Mouse (Mus musculus): ENCODE results near the gene Mnx1. TPM values are rescaled to one million over a fixed set of nuclear protein-coding genes. Genes with fewer than 3 reads are reported as not detected.

The Mnx1 gene
- not detected for polyA plus RNA-seq (2021)

- in situ Hi-C loops (cut with MboI; ENCODE audit: low pct_unique_long_range_greater_than_20kb) = no loop called here
- H3K27me3 ChIP-seq = peaks cover 84% of the 10 kb centered on the region
- ATAC-seq (peak; percentile 32), DNase-seq (ENCODE audit: low read depth, low spot score) (no peak)
- ChIA-PET POLR2A (no interaction called here), CTCF (interaction anchor here (0.7 to 1.0 kb wide), 3 partner anchors 10 to 148 kb away, joined by 3 to 4 read pairs (median 3); no protein-coding TSS in a partner anchor)
- TF ChIP-seq CTCF (IDR thresholded peaks at IDR 0.05) = no peak
Observed at GRCm38 (mm10) chr5:29478208-29479197, at the start of gene Mnx1. TSS of gene Mnx1 (minus strand) at chr5:29478470.

DNA sequence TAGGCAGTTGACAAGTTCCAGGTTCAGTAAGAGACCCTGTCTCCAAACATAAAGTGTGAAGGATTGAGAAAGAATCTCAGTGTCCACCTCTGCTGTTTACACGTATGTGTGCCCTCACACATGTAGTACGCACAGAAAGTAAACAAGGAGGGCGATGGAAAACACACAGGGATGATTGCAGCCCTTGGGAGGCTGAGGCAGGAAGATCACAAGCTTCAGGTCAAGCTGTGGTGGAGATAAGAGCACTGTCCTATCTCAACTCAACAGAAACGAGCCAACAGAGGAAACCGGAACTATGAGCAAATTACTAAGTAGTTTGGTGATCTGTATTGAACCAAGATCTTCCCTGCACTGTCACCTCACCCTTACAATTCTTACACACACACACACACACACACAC lies 38.2 kb upstream of the Mnx1 start:
- POLR2A ChIA-PET = no interaction called here
- TF ChIP-seq CTCF (IDR thresholded peaks at IDR 0.05) = no peak
- DNase-seq (ENCODE audit: low read depth, low spot score) = no peak
- CTCF ChIA-PET = no interaction called here
- in situ Hi-C loops (cut with MboI; ENCODE audit: low pct_unique_long_range_greater_than_20kb) = no loop called here
- no peak for ATAC-seq
- peaks cover 20% of the 10 kb centered on the region for H3K27me3 ChIP-seq

DNA sequence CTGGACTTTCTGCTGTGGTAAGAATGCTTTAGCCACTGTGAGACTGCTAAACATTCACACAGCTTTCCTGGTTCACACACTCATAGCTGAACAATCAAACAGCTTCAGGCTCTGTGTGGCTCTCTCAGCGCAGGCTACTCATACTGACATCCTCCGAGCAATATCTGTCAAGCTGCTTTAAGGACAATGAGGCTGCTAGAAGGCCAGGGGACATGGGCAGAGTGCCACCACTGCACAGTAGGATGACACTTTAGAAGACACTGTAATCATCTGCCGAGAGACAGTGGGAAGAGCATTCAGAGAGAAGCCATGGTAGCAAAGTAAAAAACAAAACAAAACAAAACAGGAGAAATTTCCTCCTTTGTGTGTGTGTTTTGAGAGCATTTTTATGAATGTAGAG lies 37.6 kb upstream of the Mnx1 start:
- ChIA-PET CTCF (interaction anchor here (0.8 kb wide), 1 partner anchor 8 kb away, joined by 3 read pairs; no protein-coding TSS in a partner anchor), POLR2A (no interaction called here)
- no peak for TF ChIP-seq CTCF (IDR thresholded peaks at IDR 0.05)
- no peak for ATAC-seq
- in situ Hi-C loops (cut with MboI; ENCODE audit: low pct_unique_long_range_greater_than_20kb) = no loop called here
- no peak for DNase-seq (ENCODE audit: low read depth, low spot score)
- H3K27me3 ChIP-seq = peaks cover 16% of the 10 kb centered on the region

DNA sequence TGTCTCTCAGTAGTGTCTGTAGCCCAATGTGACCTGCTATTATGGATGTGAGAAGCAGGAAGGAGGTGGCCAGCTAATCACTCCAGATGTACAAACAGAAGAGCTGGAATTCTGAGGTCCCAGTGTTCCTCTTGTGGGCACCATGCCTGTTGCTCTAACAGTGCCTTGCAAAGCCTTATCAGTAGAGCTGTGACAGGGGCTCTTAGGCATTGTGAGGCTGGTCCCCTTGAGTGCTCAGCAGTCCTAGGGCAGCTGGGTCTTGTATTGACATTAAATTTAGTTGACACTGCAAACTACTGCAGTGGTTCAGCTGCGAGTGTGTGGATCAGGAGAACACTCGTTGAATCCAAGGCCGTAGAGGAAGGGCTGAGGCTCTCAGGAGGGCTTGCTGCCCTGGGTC lies 28.7 kb upstream of the Mnx1 start:
- ChIA-PET POLR2A (no interaction called here), CTCF (no interaction called here)
- no peak for TF ChIP-seq CTCF (IDR thresholded peaks at IDR 0.05)
- ATAC-seq (no peak), DNase-seq (ENCODE audit: low read depth, low spot score) (no peak)
- in situ Hi-C loops (cut with MboI; ENCODE audit: low pct_unique_long_range_greater_than_20kb) = no loop called here
- H3K27me3 ChIP-seq = no peaks in the 10 kb centered on the region

- DNase-seq (ENCODE audit: low read depth, low spot score) = no peak
- CTCF ChIA-PET = interaction anchor here (1.1 kb wide), 1 partner anchor 37 kb away, joined by 3 read pairs; no protein-coding TSS in a partner anchor
- in situ Hi-C loops (cut with MboI; ENCODE audit: low pct_unique_long_range_greater_than_20kb) = no loop called here
- peaks cover 49% of the 10 kb centered on the region for H3K27me3 ChIP-seq
- no peak for TF ChIP-seq CTCF (IDR thresholded peaks at IDR 0.05)
- POLR2A ChIA-PET = interaction anchor here (1.0 kb wide), 1 partner anchor 36 kb away, joined by 3 read pairs; no protein-coding TSS in a partner anchor
- ATAC-seq = no peak
Observed at GRCm38 (mm10) chr5:29487321-29487720, 9.1 kb upstream of the Mnx1 start.

DNA sequence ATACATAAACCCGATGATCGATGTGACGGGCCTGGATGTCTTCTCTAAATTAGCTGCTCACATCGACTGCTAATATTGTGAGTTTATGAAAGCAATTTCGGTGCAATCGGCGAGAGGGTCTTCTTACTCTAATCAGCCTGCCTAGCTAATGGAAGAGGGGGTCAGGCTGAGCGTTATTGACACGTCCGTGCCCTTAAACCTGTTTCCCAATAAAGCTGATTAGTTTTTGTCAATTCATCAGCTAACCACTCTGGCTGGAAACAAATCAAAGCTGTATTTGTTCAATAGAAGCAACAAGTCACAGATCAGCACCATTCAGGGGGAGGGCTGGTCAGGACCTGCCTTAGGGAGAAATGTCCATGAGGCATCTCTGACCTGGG lies 7.7 kb upstream of the Mnx1 start:
- ATAC-seq (no peak), DNase-seq (ENCODE audit: low read depth, low spot score) (no peak)
- peaks cover 60% of the 10 kb centered on the region for H3K27me3 ChIP-seq
- in situ Hi-C loops (cut with MboI; ENCODE audit: low pct_unique_long_range_greater_than_20kb) = no loop called here
- TF ChIP-seq CTCF (IDR thresholded peaks at IDR 0.05) = no peak
- ChIA-PET CTCF (no interaction called here), POLR2A (no interaction called here)

DNA sequence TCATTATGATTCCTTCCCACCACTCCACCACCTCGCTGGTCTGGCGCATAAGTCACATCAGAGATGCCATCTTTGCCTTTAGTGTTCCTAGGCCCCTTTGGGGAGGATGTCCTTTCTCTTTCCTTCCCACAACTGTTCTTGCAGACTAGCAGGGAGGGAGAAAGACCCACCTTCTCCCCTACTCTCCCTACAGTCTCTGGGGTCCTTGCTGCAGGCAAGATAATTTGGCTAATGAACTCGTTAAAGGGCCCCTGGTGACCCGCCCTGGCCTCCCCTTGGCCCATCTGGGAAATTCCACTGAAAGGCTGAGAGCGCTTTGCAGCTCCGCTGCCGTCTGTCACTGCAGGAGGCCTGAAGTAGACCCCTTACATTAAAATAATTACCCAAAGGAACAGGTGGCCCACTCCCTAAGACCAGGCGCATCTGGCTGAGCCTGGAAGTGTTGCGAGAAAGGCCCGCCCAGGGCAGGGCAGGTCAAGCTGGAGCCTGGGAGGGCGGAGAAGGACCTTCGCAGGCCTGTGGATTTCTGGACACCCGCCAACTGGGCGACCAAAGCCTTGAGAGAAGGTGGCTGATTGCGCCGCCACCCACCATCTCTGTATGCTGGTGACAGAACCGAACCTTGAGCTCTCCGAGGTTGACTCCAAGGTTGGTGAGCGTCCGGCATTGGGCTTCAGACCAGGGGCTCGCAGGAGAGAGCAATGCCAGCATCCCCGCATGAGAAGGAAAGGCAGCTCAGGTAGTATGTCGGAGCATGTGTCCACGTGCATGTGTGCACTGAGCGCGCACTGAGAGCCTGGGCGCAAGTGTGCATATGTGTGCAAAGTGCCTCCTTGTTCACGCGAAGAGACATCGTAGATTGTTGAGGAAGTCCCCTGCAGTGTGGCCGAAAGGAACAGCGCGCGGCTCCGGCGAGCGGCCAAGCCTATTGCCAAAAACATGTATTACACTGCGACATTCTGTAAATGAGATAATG lies 7.0 kb upstream of the Mnx1 start:
- ATAC-seq = no peak

DNA sequence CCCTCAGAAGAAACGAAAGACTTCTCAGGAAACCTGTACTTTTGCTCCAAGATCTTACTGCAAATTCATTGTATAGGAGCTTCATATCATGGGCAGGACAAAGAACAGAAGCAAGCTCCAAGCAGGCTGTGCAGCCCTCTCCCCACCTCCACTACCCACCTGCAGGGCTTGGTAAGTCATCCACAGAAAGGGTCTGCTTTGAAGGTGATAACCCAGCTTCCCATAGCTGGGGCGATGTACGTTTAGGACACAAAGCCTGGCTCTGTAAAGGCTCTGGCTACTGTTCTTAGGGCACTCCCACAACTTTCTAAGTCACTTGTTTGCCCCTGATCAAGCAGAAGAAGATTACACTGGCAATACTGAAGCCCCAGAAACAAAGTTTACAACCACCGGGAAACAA lies 5.5 kb upstream of the Mnx1 start:
- ChIA-PET CTCF (no interaction called here), POLR2A (interaction anchor here (0.6 to 1.1 kb wide), 2 partner anchors 11 to 14 kb away, joined by 4 to 5 read pairs; no protein-coding TSS in a partner anchor)
- no peak for DNase-seq (ENCODE audit: low read depth, low spot score)
- no peak for ATAC-seq
- in situ Hi-C loops (cut with MboI; ENCODE audit: low pct_unique_long_range_greater_than_20kb) = no loop called here
- peaks cover 75% of the 10 kb centered on the region for H3K27me3 ChIP-seq
- no peak for TF ChIP-seq CTCF (IDR thresholded peaks at IDR 0.05)

More for the DNA sequence above, 7.0 kb upstream of the Mnx1 start:
- H3K27me3 ChIP-seq = peaks cover 66% of the 10 kb centered on the region
- no peak for DNase-seq (ENCODE audit: low read depth, low spot score)
- no peak for TF ChIP-seq CTCF (IDR thresholded peaks at IDR 0.05)
- POLR2A ChIA-PET = no interaction called here
- in situ Hi-C loops (cut with MboI; ENCODE audit: low pct_unique_long_range_greater_than_20kb) = no loop called here
- CTCF ChIA-PET = no interaction called here

DNA sequence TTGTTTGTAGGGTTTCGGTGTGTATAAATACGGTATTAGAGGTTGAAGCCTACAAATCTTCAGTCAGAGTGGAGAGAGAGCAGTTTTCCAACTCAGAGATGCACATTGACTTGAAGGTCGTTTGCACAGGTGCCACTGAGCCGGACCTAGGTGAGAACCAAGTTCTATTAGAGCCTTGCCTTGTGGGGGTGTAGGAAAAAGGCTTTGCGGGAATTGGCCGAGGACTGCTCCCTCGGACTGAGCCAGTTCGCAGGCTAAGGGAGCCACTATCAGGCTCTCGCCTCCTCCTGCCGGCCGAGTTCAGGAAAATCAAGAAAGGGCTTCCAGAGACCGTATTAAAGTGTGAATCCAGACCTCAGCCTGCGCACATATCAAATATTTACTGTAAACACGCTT lies 926 bp upstream of the Mnx1 start:
- ChIA-PET POLR2A (no interaction called here), CTCF (interaction anchor here (1.0 kb wide), 1 partner anchor 9 kb away, joined by 4 read pairs; no protein-coding TSS in a partner anchor)
- TF ChIP-seq CTCF (IDR thresholded peaks at IDR 0.05) = no peak
- DNase-seq (ENCODE audit: low read depth, low spot score) (no peak), ATAC-seq (no peak)
- peaks cover 83% of the 10 kb centered on the region for H3K27me3 ChIP-seq
- in situ Hi-C loops (cut with MboI; ENCODE audit: low pct_unique_long_range_greater_than_20kb) = no loop called here

GRCm38 (mm10) chr5:29477474-29478207 lies 629 bp downstream of the Mnx1 start:
- ATAC-seq = peak; percentile 19
- in situ Hi-C loops (cut with MboI; ENCODE audit: low pct_unique_long_range_greater_than_20kb) = no loop called here
- POLR2A ChIA-PET = no interaction called here
- CTCF ChIA-PET = interaction anchor here (0.9 kb wide), 1 partner anchor 11 kb away, joined by 3 read pairs; no protein-coding TSS in a partner anchor
- H3K27me3 ChIP-seq = peaks cover 87% of the 10 kb centered on the region
- TF ChIP-seq CTCF (IDR thresholded peaks at IDR 0.05) = no peak
- no peak for DNase-seq (ENCODE audit: low read depth, low spot score)
